Mouse (Mus musculus): Measurements from ENCODE around the gene Cul5.

- TF ChIP-seq CTCF (IDR thresholded peaks at IDR 0.05; ENCODE audit: low read depth) (no peak), EP300 (IDR thresholded peaks at IDR 0.05; ENCODE audit: low read depth) (no peak)
Observed at GRCm38 (mm10) chr9:53705992-53706696, 36.3 kb upstream of the Cul5 start, which contains the start of gene Rab39.

All from liver, embryonic 14.5 days (tissue).